Mouse (Mus musculus) liver, adult 2 months (tissue): Measurements from ENCODE around the gene Setd5.

ENCODE experiments used
- CTCF ChIP-seq: fragments of 200-500 bp; IDR thresholded peaks from 2 replicates; pipeline ENCODE4 v1.5.1; 2011; ENCODE audit warnings: low read depth, low read length, control low read depth
- POLR2A ChIP-seq: fragments of 200-500 bp; IDR thresholded peaks from 2 replicates; pipeline ENCODE4 v1.6.1; 2011; ENCODE audit warnings: low read length, control low read depth; ENCODE audit not compliant: insufficient read depth; ENCODE audit errors: extremely low read depth

- TF ChIP-seq POLR2A = no peak
- no peak for TF ChIP-seq CTCF
These were observed 82.9 kb downstream of the Setd5 start for GRCm38 (mm10) chr6:113160106-113160505.
